In the genomic region with DNA sequence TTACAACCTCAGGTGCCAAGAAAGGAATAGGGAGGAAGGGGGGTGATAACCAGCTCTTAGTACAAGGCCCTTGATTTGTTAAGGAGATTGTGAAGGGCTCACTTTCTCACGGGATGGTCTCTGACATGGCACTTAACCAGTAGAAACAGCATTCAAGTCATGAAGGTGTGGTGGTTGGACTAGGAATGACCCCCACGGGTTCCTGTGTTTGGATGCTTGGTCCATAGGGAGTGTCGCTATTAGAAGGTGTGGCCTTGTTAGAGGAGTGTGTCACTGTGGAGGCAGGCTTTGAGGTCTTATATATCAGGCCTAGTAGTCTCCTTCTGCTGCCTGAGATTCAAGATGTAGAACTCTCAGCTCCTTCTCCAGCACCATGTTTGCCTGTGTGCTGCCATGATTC, we compare ENCODE assay signal across 1 mouse cellular context. TPM values are rescaled to one million over a fixed set of nuclear protein-coding genes. Genes with fewer than 3 reads are reported as not detected.
"Had no signal": no experiment of that assay in that cellular context is flagged by ENCODE, and none has a peak within 500 bp of the region (broad histone marks: within the 10 kb centered on the region; RNA-seq: fewer than 3 reads in every experiment).

No protein-coding gene starts in this region.

RNA-seq across cellular contexts. Expression of gene AU021092, which starts 6.0 kb away (rescaled TPM):
- polyA plus RNA-seq: inflammation-experienced regulatory T-cells, adult 6 months had no signal
